ENCODE assay signal across 14 mouse cellular contexts in the genomic region with DNA sequence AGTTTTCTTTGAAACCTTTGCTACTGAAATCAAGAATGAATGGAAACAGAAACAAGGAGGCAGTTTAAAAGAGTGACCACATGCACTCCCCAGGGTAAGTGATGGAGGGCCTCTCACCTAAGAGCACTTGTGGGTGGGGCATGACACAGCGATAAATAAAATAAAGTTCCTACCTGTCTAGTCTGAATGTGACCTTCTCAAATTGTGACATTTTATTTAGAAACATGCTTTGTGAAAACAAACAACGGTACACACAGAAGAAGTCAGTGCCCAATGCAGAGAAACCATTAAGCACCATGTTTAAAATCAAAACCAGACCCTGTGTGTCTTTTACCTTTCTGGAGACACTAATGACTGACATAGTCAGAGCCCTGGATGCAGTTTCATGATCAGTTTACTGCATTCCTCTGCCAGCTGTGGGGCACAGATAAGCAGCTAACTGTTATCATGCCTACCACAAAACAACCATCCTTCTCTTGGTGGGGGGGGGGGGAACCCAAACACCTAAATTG. TPM values are rescaled to one million over a fixed set of nuclear protein-coding genes. Genes with fewer than 3 reads are reported as not detected.
A peak's percentile ranks its signal among the peaks of the same experiment; 100 is the strongest.
DNase-seq lines count a peak whose midpoint lies in the region; ATAC-seq and TF ChIP-seq lines count a peak whose summit lies in the region.
"Had no signal": no experiment of that assay in that cellular context is flagged by ENCODE, and none has a peak within 500 bp of the region (broad histone marks: within the 10 kb centered on the region; RNA-seq: fewer than 3 reads in every experiment).

No protein-coding gene starts in this region.

- H3K36me3 ChIP-seq in kidney, embryonic 15.5 days = no peaks in the 10 kb centered on the region
- peaks cover 3% of the 10 kb centered on the region; the same call in 1 of the 2 replicates for H3K36me3 ChIP-seq in kidney, embryonic 14.5 days (ENCODE audit: control insufficient read depth, insufficient read depth, low read length)
- H3K36me3 ChIP-seq: neural tube, embryonic 12.5 days had no signal

- H3K4me3 ChIP-seq in kidney, embryonic 15.5 days (replicated peaks) = no peak overlapping the region
- no peak overlapping the region for H3K4me3 ChIP-seq in kidney, embryonic 14.5 days (ENCODE audit: low read length)
- H3K4me3 ChIP-seq in lung, adult 2 months (replicated peaks; ENCODE audit: extremely low read depth, low read depth, low read length) = no peak overlapping the region
- H3K4me3 ChIP-seq: neural tube, embryonic 12.5 days had no signal

- ATAC-seq in kidney, embryonic 15.5 days (replicated peaks; ENCODE audit: low FRiP score) = peak; percentile 75
- ATAC-seq in kidney, embryonic 14.5 days (ENCODE audit: low FRiP score, low TSS enrichment) = no peak
- ATAC-seq in granulocyte monocyte progenitor cell, adult 5-6 weeks (replicated peaks; ENCODE audit: poor library complexity, severe bottlenecking) = peak; percentile 36
- ATAC-seq in megakaryocyte progenitor cell, adult 5-6 weeks (replicated peaks; ENCODE audit: poor library complexity) = peak; percentile 94
- ATAC-seq: forebrain, embryonic 16.5 days had no signal

- no peak overlapping the region for H3K9ac ChIP-seq in kidney, embryonic 15.5 days
- no peak overlapping the region for H3K9ac ChIP-seq in kidney, embryonic 14.5 days (ENCODE audit: low read depth, low read length)
- H3K9ac ChIP-seq: neural tube, embryonic 12.5 days had no signal

- H3K9me3 ChIP-seq in kidney, embryonic 15.5 days (replicated peaks) = no peaks in the 10 kb centered on the region
- no peaks in the 10 kb centered on the region for H3K9me3 ChIP-seq in kidney, embryonic 14.5 days (ENCODE audit: control insufficient read depth, low read length)
- H3K9me3 ChIP-seq: neural tube, embryonic 12.5 days had no signal

- no peak overlapping the region for H3K27ac ChIP-seq in kidney, embryonic 15.5 days
- H3K27ac ChIP-seq in kidney, embryonic 14.5 days (ENCODE audit: low read depth, low read length) = no peak overlapping the region
- H3K27ac ChIP-seq: neural tube, embryonic 12.5 days had no signal

- no peaks in the 10 kb centered on the region for H3K4me1 ChIP-seq in kidney, embryonic 15.5 days
- peaks cover 6% of the 10 kb centered on the region; the same call in 1 of the 2 replicates for H3K4me1 ChIP-seq in kidney, embryonic 14.5 days (ENCODE audit: control insufficient read depth, insufficient read depth, low read length)
- H3K4me1 ChIP-seq in lung, adult 2 months (ENCODE audit: control insufficient read depth, insufficient read depth, low read length) = peaks cover 6% of the 10 kb centered on the region
- H3K4me1 ChIP-seq: neural tube, embryonic 12.5 days had no signal

- WGBS in kidney, embryonic 15.5 days = 92% methylated on average over 2 of the region's 2 CpGs
- 88% methylated on average over 2 of the region's 2 CpGs for WGBS in kidney, embryonic 14.5 days
- 77% methylated on average over 2 of the region's 2 CpGs for WGBS in lung, adult 2 months

- no peak for TF ChIP-seq POLR2A in lung, adult 2 months (IDR thresholded peaks at IDR 0.05; ENCODE audit: borderline replicate concordance, extremely low read depth, low read depth, low read length)

- TF ChIP-seq CTCF in lung, adult 2 months (IDR thresholded peaks at IDR 0.05; ENCODE audit: insufficient read depth, low read length) = no peak

- no peaks in the 10 kb centered on the region for H3K27me3 ChIP-seq in kidney, embryonic 15.5 days
- no peaks in the 10 kb centered on the region for H3K27me3 ChIP-seq in kidney, embryonic 14.5 days (ENCODE audit: control insufficient read depth, insufficient read depth, low read length)
- H3K27me3 ChIP-seq: neural tube, embryonic 12.5 days had no signal

- H3K4me2 ChIP-seq in kidney, embryonic 15.5 days = no peak overlapping the region
- no peak overlapping the region for H3K4me2 ChIP-seq in kidney, embryonic 14.5 days (replicated peaks; ENCODE audit: low read depth, low read length)
- H3K4me2 ChIP-seq: neural tube, embryonic 12.5 days had no signal

- peak; percentile 87 for DNase-seq in c-Kit-negative CD71-positive TER-119-positive erythroid progenitor cells, embryonic 14.5 days (ENCODE audit: low read depth, low spot score)
- DNase-seq in lung, adult 2 months = no peak
- DNase-seq in gastrocnemius, postnatal 4 days (ENCODE audit: low spot score in 2 of 2) = no peak
- DNase-seq in layer of hippocampus, adult 8-10 months (ENCODE audit: low spot score in 2 of 2) = no peak
- DNase-seq: kidney, adult 2 months; layer of hippocampus, adult 9-11 months; left cerebral cortex, postnatal 4 days; retina, postnatal 1 day had no signal

RNA-seq across cellular contexts. Expression of a gene that starts 51.6 kb away (rescaled TPM):
- 24.4 and 25.6 TPM in 2 replicates for polyA plus RNA-seq in kidney, embryonic 15.5 days (2015; fragmentation: Nextera tagmentation; extraction: Ambion mirVana)
- 13.4 and 26.2 TPM in 2 replicates for polyA plus RNA-seq in kidney, embryonic 14.5 days (2014; fragmentation: Nextera tagmentation; extraction: Ambion mirVana)
- total RNA-seq in granulocyte monocyte progenitor cell, adult 5-6 weeks (2014; fragmentation: Nextera tagmentation) = 47.6 and 48.6 TPM in 2 replicates
- total RNA-seq in granulocyte monocyte progenitor cell, adult 5-6 weeks (2017) = 57.7 and 76.1 TPM in 2 replicates
- total RNA-seq in megakaryocyte progenitor cell, adult 5-6 weeks (2015) = 31.2 and 32.4 TPM in 2 replicates
- total RNA-seq in megakaryocyte progenitor cell, adult 5-6 weeks (2017) = 54.5 and 59.0 TPM in 2 replicates
- 33.9 and 44.1 TPM in 2 replicates for polyA plus RNA-seq in lung, adult 2 months (2012; rRNA removed)
- total RNA-seq in gastrocnemius, postnatal 4 days (2021) = 10 to 100 TPM; 62.9 to 68.7 TPM
- total RNA-seq in layer of hippocampus, adult 8-10 months (2022) = 10 to 100 TPM; 68.7 to 78.6 (median 73.5) TPM
